Mouse (Mus musculus) megakaryocyte, embryonic 14.5 days (primary cell): Measurements from ENCODE around the gene Cdkl4.

Experiments
- FLI1 ChIP-seq: IDR thresholded peaks from 2 replicates; pipeline ENCODE4 v1.6.1; 2012; ENCODE audit warnings: low read length, inconsistent platforms, mixed read lengths
- GATA1 ChIP-seq: IDR thresholded peaks from 3 replicates; pipeline ENCODE4 v1.6.1; 2012; ENCODE audit warnings: mixed read lengths, low read length, inconsistent platforms, borderline replicate concordance

GRCm38 (mm10) chr17:80560669-80561401, 16.8 kb downstream of the Cdkl4 start:
- TF ChIP-seq GATA1, result no peak
- TF ChIP-seq FLI1, result no peak
